Mouse (Mus musculus) cerebellum, postnatal 25 days (tissue): ENCODE measurements around the gene 1700037H04Rik.

Experiments
- DNase-seq, 2 experiments: peaks; one replicate each; pipeline ENCODE4 v3.0.0; 2021; ENCODE audit warnings: mixed read lengths in 2 of 2

Gene 1700037H04Rik

DNA sequence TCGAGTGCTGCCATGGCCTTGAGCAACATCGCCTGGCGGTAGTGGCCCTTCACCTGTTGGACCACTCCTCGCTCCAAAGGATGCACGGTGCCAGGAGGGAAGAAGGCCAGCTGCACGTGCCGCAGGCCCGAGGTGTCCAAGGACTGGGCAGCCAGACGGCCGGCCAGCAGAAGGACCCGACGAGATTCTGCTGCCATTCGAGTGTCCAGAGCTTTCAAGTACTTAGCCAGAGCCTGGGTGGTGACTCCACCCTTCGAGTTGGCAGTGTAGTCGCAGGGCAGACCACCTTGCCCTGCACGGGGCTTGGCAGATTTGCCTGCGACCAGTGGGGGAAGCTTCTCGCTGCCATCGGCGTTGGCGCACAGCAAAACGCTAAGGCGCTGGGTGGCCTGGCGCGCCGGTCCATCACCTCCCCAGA lies 19.0 kb upstream of the 1700037H04Rik start:
- peak in 1 of 2 experiments; percentile 46 for DNase-seq

DNA sequence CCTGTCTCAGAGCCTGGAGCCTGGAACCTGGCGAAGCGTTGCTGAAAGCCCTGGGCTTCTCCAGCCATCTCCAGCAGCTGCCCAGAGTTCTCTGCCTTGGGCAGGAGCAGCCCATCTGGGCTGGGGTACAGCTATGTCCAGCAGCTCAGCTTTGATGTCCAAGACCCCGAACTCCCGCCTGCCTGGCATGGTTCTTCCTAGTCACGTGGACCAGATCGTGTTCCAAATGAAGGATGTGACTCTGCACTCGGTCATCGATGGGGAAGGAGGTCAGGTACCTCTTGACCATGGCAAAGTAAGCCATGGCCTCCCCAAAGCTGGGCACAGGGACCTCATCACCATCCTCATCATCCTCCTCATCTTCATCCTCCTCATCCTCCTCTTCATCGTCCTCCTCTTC lies 18.1 kb upstream of the 1700037H04Rik start:
- DNase-seq, result peak in 1 of 2 experiments; percentile 24

DNA sequence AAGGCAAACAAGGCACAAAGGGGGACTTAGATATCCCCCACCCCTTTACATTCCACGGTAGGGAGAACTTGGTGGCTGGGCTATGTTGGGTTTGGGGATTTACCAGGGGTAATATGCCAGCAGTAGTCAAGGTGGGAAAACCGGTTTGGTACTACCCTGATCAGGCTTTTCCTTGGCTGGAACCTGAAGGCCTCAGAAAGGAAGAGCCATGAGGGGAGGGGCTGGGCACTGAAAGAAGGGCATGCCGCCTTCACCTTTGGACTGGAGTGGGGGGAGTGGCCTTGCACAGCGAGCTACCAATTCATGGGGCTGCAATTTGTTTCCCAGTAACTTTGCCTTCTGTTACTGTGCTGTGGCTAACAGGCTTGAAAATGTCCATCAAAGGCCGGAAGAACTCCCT lies 16.6 kb upstream of the 1700037H04Rik start:
- no peak for DNase-seq

DNA sequence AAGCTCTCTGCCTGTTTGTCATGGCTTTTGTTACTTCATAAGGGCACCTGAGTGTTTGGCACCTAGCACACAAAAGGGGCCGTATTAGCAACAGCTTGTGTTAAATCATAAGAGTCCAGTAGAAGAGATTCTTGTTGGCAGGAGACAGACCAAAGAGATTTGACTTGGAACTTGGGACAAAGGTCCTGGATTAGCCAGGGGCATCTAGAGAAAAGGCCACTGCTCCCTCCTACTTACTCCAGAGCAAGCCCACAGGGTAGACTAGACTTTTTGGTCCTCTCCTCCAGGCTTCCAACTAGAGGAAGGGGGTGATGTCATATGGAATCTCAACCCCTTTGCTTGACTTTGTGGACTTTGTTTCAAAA lies 16.0 kb upstream of the 1700037H04Rik start:
- no peak for DNase-seq

DNA sequence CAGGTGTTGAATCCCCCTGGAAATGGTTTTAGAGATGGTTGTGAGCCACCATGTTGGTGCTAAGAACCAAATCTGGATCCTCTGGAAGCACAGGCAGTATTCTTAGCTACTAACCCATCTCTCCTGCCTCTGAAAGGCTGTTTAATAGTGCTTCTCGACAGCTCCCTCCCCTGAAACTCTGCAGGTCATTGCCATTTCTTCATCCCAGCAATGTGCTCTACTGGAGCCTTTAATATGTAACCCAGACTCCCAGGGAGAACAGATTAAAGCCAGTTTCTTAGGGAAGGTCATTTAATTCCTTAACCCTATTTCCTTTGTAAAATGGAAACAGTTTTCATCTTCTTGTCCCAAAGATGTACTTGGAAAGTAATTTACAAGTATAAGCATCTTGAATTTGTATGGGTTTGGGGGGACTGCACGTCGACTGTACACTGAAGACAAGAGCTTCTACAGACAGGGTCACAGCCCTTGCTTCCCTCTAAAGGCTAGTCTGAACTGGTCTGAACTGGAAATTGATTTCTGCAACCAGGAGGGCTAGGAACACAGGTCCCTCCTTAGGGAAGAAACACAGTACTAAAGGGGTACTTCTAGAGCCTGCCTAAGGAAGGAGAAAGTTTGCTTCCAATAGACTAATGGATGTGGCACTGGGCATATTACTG lies 15.5 kb upstream of the 1700037H04Rik start:
- no peak for DNase-seq

DNA sequence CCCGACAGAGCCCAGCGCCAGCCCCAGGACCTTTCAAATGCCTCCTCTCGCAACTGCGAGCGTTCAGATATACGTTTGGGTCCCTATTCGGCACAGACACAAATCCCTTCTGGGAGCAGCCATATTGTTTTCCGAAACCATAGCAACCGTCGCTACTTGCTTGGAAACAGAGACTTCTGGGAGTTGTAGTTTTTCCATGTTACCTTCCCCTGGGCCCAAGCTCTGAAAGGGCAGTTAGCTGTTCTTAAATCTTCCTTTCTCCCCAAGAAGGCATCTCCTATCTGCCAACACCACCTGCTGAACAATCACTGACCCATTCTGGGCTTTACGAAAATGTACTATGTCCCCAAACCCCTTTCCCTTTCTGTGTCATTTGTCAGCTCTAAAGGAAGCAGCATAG lies 14.8 kb upstream of the 1700037H04Rik start:
- peak; percentile 61 to 67 for DNase-seq

DNA sequence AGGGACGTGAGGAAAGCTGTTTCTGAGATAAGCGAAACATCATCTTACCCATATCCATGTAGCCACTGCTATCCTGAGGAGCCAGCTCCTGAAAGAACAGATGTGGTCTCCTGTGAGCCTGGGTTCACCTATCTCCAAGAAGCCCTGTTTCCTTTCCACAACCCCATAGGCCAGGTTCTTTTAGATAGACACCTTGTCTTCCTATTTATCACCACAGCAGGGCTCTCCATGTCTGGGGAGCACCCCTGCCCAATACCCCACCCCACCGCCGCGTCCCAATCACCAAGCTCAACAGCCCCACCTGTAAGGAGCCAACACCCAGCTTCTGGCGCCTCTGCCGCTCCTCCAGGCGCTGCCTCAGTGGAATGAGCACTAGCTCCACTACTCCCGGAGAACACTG lies 12.4 kb upstream of the 1700037H04Rik start:
- no peak for DNase-seq

DNA sequence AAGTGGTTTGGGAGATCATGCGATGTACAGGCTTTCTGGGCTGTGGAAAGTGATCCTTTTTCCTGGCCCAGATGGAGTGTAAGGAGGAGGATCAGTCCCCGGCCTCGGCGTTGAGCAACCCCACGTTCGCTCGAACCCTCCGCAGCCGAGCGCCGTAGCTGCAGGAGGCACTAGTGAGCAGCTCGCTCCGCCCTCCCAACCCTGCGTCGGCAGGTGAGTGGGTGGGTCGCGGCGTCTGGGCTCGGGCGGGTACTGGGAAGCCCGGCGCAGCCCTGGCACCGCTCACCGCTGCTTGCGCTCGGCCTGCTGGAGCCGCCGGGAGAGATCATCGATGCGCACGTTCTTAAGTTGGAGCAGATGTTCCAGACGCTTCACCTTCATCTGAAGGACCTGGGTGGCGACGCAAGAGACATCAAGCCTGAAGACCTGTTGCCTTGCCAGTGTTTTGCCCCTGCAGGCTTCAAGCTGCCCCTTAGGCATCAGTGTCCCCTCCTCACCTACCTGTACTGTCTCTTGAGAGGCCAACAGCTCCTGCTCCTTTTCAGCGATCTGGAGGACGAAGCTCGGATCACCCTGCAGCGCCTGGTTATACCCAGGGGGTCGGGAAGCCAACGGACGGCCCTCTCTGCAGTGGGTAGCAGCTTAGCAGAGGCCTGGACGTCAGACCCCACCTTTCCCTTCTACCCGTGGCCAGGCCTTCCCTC lies 11.7 kb upstream of the 1700037H04Rik start:
- DNase-seq, result peak; percentile 64 to 77

DNA sequence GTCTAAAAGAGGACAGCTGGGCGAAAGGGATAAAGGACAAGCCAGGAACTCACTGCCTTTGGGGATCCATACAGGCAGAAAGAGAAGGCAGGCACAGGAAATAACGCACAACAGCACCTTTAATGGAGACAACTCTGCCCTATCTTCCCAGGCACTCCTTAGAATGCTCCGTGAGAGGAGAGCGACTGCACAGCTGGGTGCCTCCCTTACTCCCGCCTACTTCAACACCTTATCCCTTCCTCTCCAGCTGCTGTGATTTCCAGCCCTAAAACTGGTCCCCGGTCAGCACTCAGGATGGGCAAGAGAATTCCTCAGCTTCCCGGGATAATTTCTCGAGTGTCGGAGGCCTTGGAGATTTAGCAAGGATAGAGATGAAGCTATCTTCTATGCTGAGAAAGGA lies 11.1 kb upstream of the 1700037H04Rik start:
- DNase-seq, result no peak

DNA sequence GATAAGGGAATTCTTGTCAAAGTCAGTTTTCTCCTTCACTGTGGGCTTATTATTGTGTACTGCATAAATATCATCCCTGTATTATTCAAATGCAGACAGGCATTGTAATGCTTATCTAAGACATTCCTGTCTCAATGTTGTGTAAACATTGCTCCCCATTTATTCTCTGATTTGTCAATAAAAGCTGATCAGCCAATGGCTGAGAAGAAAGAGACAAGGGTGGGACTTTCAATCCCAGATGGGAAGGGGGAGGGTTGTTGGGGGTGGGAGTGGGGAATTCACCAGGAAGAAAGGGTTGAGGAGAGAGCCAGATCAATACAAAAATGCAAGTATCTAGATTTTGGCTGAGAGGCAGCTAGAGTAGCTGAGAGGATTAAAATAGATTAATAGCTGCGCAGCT lies 9.0 kb upstream of the 1700037H04Rik start:
- DNase-seq, result no peak

DNA sequence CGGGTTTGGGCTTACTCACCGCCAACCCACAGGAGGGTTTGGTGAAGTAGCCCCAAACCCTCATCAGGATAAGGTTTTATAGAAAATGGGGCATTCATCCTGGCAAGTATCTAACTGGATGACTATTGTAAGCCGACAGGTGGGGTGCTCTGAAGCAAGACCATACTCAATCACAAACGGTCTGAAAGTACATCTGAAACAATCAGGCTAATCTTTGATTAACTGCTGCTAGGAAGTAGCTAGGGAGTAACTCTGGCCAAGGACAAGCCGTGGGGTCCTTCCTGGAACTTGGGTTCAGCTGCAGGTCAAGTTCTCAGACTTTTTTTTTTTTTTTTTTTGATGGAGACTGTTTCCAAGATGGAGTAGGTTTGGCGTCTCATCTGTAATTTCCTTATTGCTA lies 8.1 kb upstream of the 1700037H04Rik start:
- no peak for DNase-seq

DNA sequence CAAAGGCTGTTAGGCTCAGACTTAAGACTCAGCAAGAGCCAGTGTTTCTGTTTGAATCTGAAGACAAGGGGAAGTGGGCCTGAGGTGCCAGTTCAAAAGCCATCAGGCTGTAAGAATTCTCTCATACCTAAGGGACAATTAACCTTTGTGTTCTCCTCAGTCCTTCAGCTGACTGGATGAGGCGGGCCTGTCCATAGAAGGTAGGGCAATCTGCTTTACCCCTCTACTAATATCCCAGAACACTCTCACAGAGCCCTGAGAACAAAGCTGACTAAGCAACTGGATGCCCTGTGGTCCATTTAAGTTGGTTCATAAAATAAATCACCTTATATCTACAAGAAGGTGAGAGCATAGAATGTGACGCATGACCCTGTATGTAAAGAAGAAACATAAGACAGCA lies 6.3 kb upstream of the 1700037H04Rik start:
- no peak for DNase-seq

DNA sequence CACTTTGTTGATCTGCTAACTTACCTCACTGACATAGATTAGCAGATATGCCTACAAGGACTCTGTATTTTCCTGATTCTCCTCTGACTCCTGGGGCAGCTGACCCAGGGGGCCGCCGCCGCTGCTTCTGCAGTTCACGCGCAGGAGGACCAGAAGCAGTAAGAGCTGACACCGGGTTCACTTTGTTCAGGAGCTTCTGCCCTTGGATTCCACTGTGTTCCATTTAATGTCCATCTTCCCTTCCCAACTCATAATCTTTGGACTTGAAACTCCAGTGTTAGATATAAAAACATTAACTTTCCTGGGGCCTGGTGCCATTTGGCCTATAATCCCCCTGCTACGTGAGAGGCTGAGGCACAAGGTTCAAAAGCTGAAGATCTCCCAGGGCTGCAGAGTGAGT lies 4.0 kb upstream of the 1700037H04Rik start:
- DNase-seq, result no peak

DNA sequence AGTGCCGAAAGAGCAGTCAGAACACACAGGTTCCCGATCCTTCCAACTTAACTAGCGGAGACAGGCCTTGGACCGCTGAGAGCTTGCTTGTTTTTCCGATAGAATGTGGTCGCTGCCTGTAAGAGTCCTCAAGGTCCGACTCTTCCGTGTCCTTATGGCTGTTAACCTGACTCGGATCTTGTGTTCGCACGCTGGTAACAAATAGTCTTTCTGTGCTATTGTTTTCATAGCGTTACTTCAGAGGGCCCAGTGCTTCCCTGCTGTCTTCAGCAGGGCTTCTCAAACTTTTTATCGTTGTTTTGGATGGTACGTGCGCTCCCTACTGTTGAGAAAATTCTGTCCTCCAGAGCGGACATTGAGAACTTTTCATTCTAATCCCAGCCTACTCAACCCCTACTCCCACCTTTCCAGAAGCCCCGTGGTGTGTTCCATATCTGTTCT lies 810 bp upstream of the 1700037H04Rik start:
- DNase-seq, result no peak

DNA sequence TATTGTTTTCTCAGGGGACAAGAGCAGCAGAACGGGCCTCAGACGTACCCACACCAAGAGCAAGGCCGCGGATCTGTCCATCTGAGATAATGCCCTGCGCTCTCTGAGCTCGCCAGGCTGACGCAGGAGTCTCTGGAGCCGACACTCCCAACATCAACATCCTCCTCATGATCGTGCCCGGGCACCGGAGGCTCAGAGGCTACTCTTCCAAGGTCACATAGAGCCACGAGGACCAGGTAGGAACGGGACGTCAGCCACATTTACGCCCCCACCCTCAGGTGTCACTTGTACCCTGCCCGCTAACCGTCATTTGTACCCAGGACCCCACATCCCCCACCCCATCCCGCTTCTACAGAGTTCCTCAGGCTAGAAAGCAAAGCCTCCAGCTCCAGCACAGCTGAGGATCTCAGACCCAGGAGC lies 380 bp downstream of the 1700037H04Rik start:
- DNase-seq, result no peak

DNA sequence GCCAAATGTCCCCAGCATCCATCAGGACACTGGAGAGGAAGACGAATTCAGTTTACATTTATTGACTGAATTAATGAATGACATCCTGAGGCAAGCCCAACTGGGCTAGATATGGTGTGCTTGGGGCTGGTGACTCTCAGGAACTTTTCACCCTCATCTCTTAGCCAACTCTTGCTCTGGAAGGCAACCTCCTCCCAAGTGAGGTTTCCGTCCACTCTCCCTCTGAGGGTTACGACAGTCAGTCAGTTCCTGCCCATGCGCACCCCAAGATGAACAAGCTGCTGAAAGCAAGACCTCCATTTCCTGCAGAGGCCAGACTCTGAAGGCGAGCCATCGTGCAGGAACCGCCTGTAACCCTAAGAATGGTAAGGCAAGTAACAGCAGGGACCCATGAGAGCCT lies 2.9 kb downstream of the 1700037H04Rik start:
- DNase-seq, result no peak

DNA sequence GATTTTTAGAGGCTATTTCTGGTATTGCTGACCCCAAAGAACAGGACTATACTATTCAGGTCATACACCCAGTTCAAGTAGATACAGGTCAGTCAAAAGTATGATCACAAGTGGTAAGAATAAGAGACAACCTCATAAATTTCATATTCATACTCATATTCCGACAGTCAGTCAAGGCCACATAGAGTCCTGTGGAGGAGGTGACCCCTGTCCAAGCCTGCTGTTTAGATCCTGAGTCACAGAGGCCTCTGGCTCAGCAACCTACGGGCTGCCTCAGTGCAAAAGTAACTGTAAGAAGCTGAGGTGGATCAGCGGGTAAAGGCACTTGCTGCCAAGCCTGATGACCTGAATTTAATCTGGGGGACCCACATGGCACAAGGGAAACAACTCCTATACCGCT lies 5.8 kb downstream of the 1700037H04Rik start:
- DNase-seq, result no peak

DNA sequence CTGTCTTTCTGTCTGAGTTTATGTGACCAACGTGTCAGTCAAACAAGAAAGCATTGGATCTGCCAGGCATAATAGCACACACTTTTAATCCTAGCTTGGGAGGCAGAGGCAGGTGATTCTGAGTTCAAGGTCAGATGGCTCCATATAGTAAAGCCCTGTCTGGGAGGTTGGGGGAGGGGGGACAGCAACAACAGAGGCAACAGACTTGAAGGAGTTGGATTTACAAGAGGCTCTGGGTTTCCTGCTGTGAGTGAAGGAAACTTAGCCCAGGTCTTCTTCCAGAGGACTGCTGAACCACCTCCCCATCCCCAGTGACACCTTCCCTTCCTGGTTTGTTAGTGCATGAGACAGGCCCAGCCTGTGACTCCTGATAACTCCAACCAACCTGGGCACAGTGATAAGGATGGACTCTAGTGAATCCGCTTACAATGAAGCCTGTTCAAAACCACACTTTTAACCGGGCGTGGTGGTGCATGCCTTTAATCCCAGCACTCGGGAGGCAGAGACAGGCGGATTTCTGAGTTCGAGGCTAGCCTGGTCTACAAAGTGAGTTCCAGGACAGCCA lies 7.6 kb downstream of the 1700037H04Rik start:
- DNase-seq, result no peak

DNA sequence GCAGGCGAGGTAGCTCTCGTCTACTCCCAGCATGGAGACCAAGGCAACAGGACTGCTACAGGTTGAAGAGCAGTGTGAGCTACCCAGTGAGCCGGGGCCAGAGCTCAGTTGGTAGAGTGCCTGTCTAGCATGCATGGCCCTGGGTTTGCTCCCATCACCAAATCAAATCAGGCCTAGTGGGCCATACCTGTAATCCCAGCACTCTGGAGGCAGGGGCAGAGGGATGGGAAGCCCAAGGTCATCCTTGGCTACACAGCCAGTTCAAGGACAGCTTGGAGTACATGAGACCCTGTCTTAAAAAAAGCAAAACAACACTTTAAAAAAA lies 10.7 kb downstream of the 1700037H04Rik start:
- no peak for DNase-seq

DNA sequence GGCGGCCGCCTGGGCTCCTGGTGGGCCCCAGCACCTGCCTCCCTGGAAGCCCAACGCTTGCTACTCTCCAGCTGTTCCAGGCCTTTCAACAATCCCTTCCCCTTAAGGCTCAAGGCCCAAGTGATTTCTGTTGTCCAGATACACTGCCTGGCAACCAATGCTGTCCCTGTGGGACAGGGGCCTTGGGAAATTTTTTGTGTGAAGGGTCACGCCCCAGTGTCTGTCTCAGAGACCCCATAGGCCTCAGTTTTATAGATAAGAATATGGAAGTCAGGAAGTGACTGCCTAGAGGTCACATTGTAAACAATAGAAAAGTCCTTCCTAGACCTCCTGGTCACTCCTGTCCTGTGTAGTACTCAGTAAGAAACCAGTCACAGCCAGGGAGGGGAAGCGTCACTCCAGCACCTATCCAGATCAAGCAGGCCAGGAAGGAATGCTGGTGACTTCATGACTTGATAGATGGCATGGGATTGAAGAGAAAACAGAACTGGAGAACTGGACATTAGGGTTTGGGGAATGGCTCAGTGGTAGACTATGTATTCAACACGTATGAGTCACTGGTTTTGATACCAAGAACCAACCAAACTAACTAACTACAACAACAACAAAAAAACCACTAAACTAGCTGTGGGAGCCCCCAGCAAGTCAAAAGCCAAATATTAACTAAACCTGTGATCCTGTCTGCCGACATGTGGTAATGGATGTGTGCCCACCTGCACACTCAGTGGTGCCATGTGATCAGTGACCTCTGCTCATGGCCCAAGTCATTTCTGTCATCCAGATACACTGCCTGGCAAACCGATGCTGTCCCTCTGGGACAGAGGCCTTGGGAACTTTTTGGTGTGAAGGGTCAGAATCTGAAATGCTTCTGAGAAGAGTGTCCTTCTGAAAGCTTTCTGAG lies 11.3 kb downstream of the 1700037H04Rik start:
- DNase-seq, result no peak

DNA sequence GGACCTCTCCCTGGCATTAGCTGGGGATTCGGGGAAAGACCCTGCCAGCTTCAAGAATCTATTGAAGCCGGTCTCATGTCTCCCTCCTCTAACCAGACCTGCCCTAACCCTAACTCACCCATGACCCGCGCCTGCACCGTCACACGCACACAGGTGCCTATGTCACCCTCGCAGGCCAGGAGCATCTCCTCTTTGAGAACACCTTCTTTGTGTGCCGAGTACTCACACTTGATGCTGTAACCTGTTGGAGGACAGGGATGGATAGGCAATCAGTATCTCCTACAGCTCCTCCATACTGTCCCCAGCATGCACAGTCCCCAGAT lies 12.9 kb downstream of the 1700037H04Rik start:
- DNase-seq, result no peak

DNA sequence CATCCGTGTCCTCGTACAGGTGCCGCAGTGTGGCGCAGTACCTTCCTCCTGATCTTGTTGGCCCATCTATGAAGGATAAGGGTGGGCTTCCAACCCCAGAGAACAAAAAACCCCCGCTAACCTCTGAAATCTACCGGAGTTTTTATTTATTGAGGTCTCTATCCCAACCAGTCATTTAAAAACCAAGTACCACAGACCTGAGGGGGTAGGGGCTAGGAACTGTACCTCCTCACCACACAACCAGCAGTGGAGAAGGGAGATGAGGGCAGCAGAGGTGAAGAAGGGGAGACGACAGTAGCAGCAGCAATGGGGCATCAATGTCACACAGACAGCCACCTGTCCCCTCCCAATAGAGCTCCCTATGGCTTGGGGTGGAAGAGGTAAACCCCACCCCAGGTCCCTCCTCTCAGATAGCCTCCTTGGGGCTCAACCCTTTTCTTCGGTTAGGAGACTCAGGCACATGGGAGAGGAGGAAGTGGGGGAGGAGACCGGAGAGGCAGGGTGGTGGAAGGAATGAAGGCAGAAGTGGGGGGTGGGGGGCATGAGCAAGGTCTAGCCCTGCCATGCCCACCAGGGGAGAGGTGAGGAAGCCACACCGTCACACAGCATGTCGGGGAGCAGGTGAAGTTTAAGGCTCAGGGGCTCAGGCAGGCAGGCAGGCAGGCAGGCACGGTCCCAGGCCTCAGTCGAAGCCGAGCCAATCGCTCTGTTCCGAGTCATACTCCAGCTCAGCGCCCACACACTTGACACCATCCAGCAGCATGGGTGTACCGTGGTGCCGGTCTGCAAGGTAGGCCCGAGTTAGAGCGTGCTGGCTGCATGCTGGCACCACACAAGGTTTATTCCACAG lies 13.5 kb downstream of the 1700037H04Rik start:
- no peak for DNase-seq

DNA sequence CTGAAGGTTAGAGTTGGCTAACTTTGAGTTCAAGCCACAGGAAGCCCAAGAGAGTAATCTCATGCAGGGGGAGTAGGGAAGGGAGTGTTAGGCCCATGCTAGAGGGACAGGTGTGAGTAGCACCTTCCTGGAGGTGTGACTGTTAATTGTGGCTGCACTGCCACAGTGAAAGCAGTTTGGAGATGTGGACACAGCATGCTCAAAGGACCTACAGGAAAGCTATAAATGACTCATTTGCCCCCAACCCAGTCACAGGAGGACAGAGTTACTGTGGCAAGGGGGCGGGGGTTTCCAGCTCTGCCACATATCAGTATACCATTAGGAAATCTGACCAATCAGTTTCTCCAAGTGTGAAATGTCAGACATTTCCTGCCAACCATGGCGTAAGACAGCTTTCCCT lies 14.3 kb downstream of the 1700037H04Rik start:
- DNase-seq, result no peak
